Mouse (Mus musculus) ovary, postnatal 36 days (tissue): ENCODE results near the gene Fat1.
"Not testable (repeated sequence)": the region's sequence is repeated elsewhere in the genome, so short reads cannot be mapped to it uniquely, and the experiment has no call there.

Source experiments
- DNase-seq: peaks from one replicate; pipeline ENCODE4 v3.0.0; 2022; ENCODE audit warnings: low spot score, mixed read lengths

The Fat1 gene

DNA sequence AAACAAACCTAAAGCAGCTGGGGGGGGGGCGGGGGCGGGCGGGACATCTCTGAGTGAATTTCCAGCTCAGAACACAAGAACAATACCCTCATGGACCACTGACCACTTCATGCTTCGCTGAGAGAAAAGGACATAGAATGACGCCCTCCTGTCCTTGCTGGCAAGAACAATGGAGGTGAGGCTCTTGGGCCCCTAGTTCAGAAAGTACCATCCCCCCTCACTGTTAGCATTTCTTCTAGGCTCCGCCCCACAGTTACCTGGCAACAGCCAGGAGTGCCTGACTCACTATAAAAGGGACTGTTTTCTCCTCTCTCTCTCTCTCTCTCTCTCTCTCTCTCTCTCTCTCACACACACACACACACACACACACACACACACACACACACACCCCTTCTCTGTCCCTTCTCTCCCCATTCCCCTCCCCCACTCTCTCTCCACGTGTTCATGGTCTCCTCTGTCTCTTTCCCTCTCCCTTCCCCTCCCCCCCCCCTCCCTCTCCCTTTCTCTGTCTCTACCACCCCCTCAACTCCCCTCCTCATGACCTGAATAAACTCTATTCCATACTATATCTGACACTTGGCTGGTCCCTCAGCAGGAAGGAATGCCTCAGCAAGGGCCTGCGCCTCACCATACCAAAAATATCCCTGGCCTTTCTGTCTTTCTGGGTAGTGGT lies 129.1 kb downstream of the Fat1 start:
- no peak for DNase-seq

GRCm38 (mm10) chr8:45065391-45065790 lies 130.1 kb downstream of the Fat1 start:
- DNase-seq, result not testable (repeated sequence)

- DNase-seq, result peak; percentile 88
Measured at GRCm38 (mm10) chr8:45068759-45069386, 133.6 kb downstream of the Fat1 start, which contains the start of gene Mtnr1a. Gene Mtnr1a (plus strand): TSS chr8:45069137.

- no peak for DNase-seq
Measured at GRCm38 (mm10) chr8:45070949-45071348, 135.7 kb downstream of the Fat1 start.

DNA sequence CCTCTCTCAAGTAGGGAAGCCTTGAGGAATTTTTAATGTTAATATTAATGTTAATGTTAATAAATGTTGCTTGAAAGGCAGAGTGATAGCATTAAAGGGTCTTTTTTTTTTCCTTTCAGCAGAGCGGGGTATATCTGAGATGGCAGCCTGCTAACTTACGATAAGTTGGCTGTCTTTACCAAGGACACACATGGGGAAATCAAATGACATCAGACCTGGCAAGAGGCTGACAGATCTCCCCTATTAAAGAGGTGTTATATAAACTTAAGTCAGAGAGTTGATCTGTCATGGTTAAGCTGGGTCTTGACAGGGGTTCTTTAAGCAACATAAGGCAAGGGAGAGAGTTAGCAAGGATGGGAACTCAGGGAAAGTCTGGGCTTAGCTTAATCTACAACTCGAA lies 145.6 kb downstream of the Fat1 start:
- no peak for DNase-seq

DNA sequence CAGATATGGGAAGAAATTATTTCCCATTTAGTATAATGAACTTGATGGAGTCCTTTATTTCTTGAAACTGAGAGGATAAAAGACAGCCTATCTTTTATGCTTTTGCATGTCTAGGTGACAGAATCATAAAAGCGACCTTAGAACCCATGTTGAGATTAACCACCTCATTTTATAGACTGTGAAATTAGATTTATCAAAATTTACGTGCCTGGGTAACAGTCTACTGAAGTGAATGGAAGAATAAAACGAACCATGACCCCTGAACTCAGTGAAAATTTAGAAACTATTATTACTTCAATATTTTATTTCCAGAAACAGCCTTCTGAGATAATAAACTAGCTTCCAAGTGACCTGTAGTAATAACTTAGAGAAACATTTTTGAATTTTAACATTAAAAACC lies 158.4 kb downstream of the Fat1 start:
- no peak for DNase-seq
